Mouse (Mus musculus): Measurements from ENCODE around the gene Rnd1.

DNA sequence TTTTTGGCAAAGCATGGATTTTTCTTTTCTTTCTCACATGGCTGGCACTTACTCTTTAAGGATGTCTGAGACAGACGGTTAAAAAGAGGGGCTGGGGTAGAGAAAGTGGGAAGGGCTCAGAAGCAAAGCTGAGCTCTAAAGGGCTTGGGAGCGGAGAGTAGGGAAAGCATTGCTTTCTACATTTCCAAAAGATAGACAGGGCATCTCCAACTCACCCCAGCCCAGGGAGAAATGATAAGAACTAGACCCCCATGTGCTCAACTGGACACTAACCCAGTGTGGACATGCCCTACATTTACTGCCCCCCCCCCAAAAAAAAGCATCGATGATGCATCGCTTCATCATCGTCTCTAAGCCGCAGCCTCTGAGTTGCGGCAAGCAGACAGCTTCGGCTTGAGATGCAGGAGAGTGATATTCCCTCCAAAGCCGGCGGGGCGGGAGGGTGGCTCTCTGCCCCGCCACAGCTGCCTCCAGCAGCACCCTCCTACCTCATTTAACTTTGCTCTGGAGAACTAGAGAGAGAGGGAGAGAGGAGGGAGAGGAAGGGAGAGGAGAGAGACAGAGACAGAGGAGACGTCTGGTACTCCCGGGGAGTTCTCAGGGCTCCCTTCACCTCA lies 1.5 kb downstream of the Rnd1 start:
- no peak for TF ChIP-seq CTCF (IDR thresholded peaks at IDR 0.05; ENCODE audit: borderline replicate concordance, insufficient read depth, low read length)
- TF ChIP-seq POLR2A (IDR thresholded peaks at IDR 0.05; ENCODE audit: low read depth, low read length) = no peak

Data from embryonic fibroblast, embryonic 13.5 days (primary cell).